Mouse (Mus musculus) lung, embryonic 15.5 days (tissue): Measurements from ENCODE around the gene Uqcr11. TPM values are rescaled to one million over a fixed set of nuclear protein-coding genes. Genes with fewer than 3 reads are reported as not detected.

Source experiments
- ATAC-seq: fragments of 200-750 bp; cut with Nextera tagmentation; 2 replicates; pipeline ENCODE4 v1.8.0; 2017; ENCODE audit warnings: moderate number of reproducible peaks, borderline replicate concordance; ENCODE audit not compliant: low FRiP score, low TSS enrichment; ENCODE audit errors: extremely low read depth
- H3K27ac ChIP-seq: fragments of 300-500 bp; sonication (generic); 2 replicates; pipeline ENCODE4 v1.5.1; 2015; ENCODE audit warnings: moderate library complexity, mild to moderate bottlenecking, inconsistent platforms
- H3K27me3 ChIP-seq: fragments of 300-500 bp; sonication (generic); 2 replicates; pipeline ENCODE4 v1.6.1; 2015; ENCODE audit warnings: inconsistent platforms
- H3K36me3 ChIP-seq: fragments of 300-500 bp; sonication (generic); 2 replicates; pipeline ENCODE4 v1.6.1; 2015; ENCODE audit warnings: inconsistent platforms
- H3K4me1 ChIP-seq: fragments of 300-500 bp; sonication (generic); 2 replicates; pipeline ENCODE4 v1.6.1; 2015; ENCODE audit warnings: inconsistent platforms
- H3K4me2 ChIP-seq: fragments of 300-500 bp; sonication (generic); 2 replicates; pipeline ENCODE4 v1.6.1; 2015; ENCODE audit warnings: inconsistent platforms, mild to moderate bottlenecking, moderate library complexity
- H3K4me3 ChIP-seq: fragments of 300-500 bp; sonication (generic); 2 replicates; pipeline ENCODE4 v1.5.1; 2015; ENCODE audit warnings: mild to moderate bottlenecking, inconsistent platforms
- H3K9ac ChIP-seq: fragments of 300-500 bp; sonication (generic); 2 replicates; pipeline ENCODE4 v1.6.1; 2015; ENCODE audit warnings: inconsistent platforms
- H3K9me3 ChIP-seq: fragments of 300-500 bp; sonication (generic); 2 replicates; pipeline ENCODE4 v1.6.1; 2016; ENCODE audit warnings: inconsistent platforms
- WGBS: fragments of 180-500 bp; shearing (Covaris S2); methylation state at CpG from one replicate; pipeline ENCODE4 v1.1.7; 2015; 5-methylcytosine and 5-hydroxymethylcytosine counted together
- polyA plus RNA-seq: library from polyadenylated mRNA; unstranded; fragments of >200 nt; fragmentation: Nextera tagmentation; extraction: Ambion mirVana; gene quantifications from 2 replicates; pipeline ENCODE4 v1.2.1, GENCODE M21; 2015

The Uqcr11 gene
- polyA plus RNA-seq, 1 experiment from 2014 or later: 628 TPM

- Histone ChIP-seq H3K36me3 (peaks cover 37% of the 10 kb centered on the region), H3K4me1 (peaks cover 32% of the 10 kb centered on the region), H3K4me2 (peak overlapping the region; percentile 98; the same call in 1 of the 2 replicates), H3K27ac (no peak overlapping the region), H3K9me3 (no peaks in the 10 kb centered on the region), H3K27me3 (no peaks in the 10 kb centered on the region), H3K9ac (no peak overlapping the region), H3K4me3 (no peak overlapping the region)
- WGBS: 79% methylated on average over 4 of the region's 4 CpGs
- ATAC-seq: no peak
These were observed 22.5 kb downstream of the Uqcr11 start for GRCm38 (mm10) chr10:80384115-80384639.

GRCm38 (mm10) chr10:80383431-80383830, 23.2 kb downstream of the Uqcr11 start:
- H3K9ac ChIP-seq: no peak overlapping the region
- WGBS: 51% methylated on average over 4 of the region's 4 CpGs
- H3K27ac ChIP-seq: no peak overlapping the region
- no peaks in the 10 kb centered on the region for H3K9me3 ChIP-seq
- H3K4me1 ChIP-seq: peaks cover 30% of the 10 kb centered on the region
- H3K4me2 ChIP-seq: no peak overlapping the region
- no peak for ATAC-seq
- H3K4me3 ChIP-seq: no peak overlapping the region
- no peaks in the 10 kb centered on the region for H3K27me3 ChIP-seq
- H3K36me3 ChIP-seq: peaks cover 37% of the 10 kb centered on the region

GRCm38 (mm10) chr10:80382641-80383365, 23.8 kb downstream of the Uqcr11 start:
- H3K36me3 ChIP-seq: peaks cover 37% of the 10 kb centered on the region

GRCm38 (mm10) chr10:80377716-80378115, 28.9 kb downstream of the Uqcr11 start:
- Histone ChIP-seq H3K4me3 (no peak overlapping the region), H3K4me2 (no peak overlapping the region), H3K4me1 (no peaks in the 10 kb centered on the region), H3K27ac (no peak overlapping the region), H3K27me3 (no peaks in the 10 kb centered on the region), H3K36me3 (peaks cover 28% of the 10 kb centered on the region), H3K9me3 (no peaks in the 10 kb centered on the region), H3K9ac (no peak overlapping the region)
- ATAC-seq: no peak
- WGBS: 43% methylated on average over 10 of the region's 10 CpGs

More at GRCm38 (mm10) chr10:80382641-80383365, 23.8 kb downstream of the Uqcr11 start:
- no peak overlapping the region for H3K27ac ChIP-seq
- no peak overlapping the region for H3K4me3 ChIP-seq
- no peak overlapping the region for H3K9ac ChIP-seq
- H3K9me3 ChIP-seq: no peaks in the 10 kb centered on the region
- H3K27me3 ChIP-seq: no peaks in the 10 kb centered on the region
- H3K4me1 ChIP-seq: peaks cover 24% of the 10 kb centered on the region
- no peak for ATAC-seq
- no peak overlapping the region for H3K4me2 ChIP-seq
- WGBS: 85% methylated on average over 7 of the region's 7 CpGs

- Histone ChIP-seq H3K27ac (no peak overlapping the region), H3K4me1 (peaks cover 9% of the 10 kb centered on the region; the same call in 1 of the 2 replicates), H3K27me3 (no peaks in the 10 kb centered on the region), H3K4me3 (no peak overlapping the region), H3K4me2 (no peak overlapping the region), H3K36me3 (peaks cover 15% of the 10 kb centered on the region), H3K9me3 (no peaks in the 10 kb centered on the region), H3K9ac (no peak overlapping the region)
- ATAC-seq: no peak
- 4% methylated on average over 7 of the region's 7 CpGs for WGBS
These were observed 30.5 kb downstream of the Uqcr11 start for GRCm38 (mm10) chr10:80376160-80376559.

- Histone ChIP-seq H3K4me1 (peaks cover 9% of the 10 kb centered on the region; the same call in 1 of the 2 replicates), H3K4me3 (no peak overlapping the region), H3K27me3 (no peaks in the 10 kb centered on the region), H3K4me2 (no peak overlapping the region), H3K9me3 (no peaks in the 10 kb centered on the region), H3K36me3 (no peaks in the 10 kb centered on the region), H3K9ac (no peak overlapping the region), H3K27ac (no peak overlapping the region)
- ATAC-seq: no peak
- WGBS: 25% methylated on average over 6 of the region's 6 CpGs
These were observed 32.6 kb downstream of the Uqcr11 start for GRCm38 (mm10) chr10:80374063-80374462.

GRCm38 (mm10) chr10:80372706-80373105, 33.9 kb downstream of the Uqcr11 start:
- no peaks in the 10 kb centered on the region for H3K27me3 ChIP-seq
- H3K36me3 ChIP-seq: no peaks in the 10 kb centered on the region
- ATAC-seq: no peak
- no peak overlapping the region for H3K27ac ChIP-seq
- 79% methylated on average over 6 of the region's 6 CpGs for WGBS
- H3K4me2 ChIP-seq: no peak overlapping the region
- peaks cover 9% of the 10 kb centered on the region; the same call in 1 of the 2 replicates for H3K4me1 ChIP-seq
- H3K9ac ChIP-seq: no peak overlapping the region
- H3K9me3 ChIP-seq: no peaks in the 10 kb centered on the region
- H3K4me3 ChIP-seq: no peak overlapping the region

GRCm38 (mm10) chr10:80371983-80372382, 34.6 kb downstream of the Uqcr11 start:
- no peaks in the 10 kb centered on the region for H3K27me3 ChIP-seq
- H3K36me3 ChIP-seq: no peaks in the 10 kb centered on the region
- H3K4me1 ChIP-seq: peaks cover 9% of the 10 kb centered on the region; the same call in 1 of the 2 replicates
- H3K9me3 ChIP-seq: no peaks in the 10 kb centered on the region
- no peak for ATAC-seq
- H3K9ac ChIP-seq: no peak overlapping the region
- H3K4me2 ChIP-seq: no peak overlapping the region
- no peak overlapping the region for H3K4me3 ChIP-seq
- 50% methylated on average over 9 of the region's 9 CpGs for WGBS
- H3K27ac ChIP-seq: no peak overlapping the region; the same call in 1 of the 2 replicates

GRCm38 (mm10) chr10:80371411-80371966, 35.1 kb downstream of the Uqcr11 start:
- Histone ChIP-seq H3K4me3 (peak overlapping the region; percentile 29), H3K27ac (no peak overlapping the region; the same call in 1 of the 2 replicates), H3K36me3 (no peaks in the 10 kb centered on the region), H3K4me2 (peak overlapping the region; percentile 34), H3K9me3 (no peaks in the 10 kb centered on the region), H3K4me1 (peaks cover 9% of the 10 kb centered on the region; the same call in 1 of the 2 replicates), H3K9ac (no peak overlapping the region), H3K27me3 (no peaks in the 10 kb centered on the region)
- under 1% methylated on average over 12 of the region's 12 CpGs for WGBS
- peak; percentile 63 for ATAC-seq

- Histone ChIP-seq H3K4me3 (no peak overlapping the region), H3K9ac (no peak overlapping the region), H3K4me2 (no peak overlapping the region), H3K9me3 (no peaks in the 10 kb centered on the region), H3K36me3 (no peaks in the 10 kb centered on the region), H3K27ac (no peak overlapping the region), H3K27me3 (peaks cover 6% of the 10 kb centered on the region; the same call in 1 of the 2 replicates), H3K4me1 (peaks cover 9% of the 10 kb centered on the region; the same call in 1 of the 2 replicates)
- WGBS: 73% methylated on average over 21 of the region's 21 CpGs
- ATAC-seq: no peak
These were observed 36.5 kb downstream of the Uqcr11 start for GRCm38 (mm10) chr10:80369995-80370747.

GRCm38 (mm10) chr10:80368392-80368791, 38.2 kb downstream of the Uqcr11 start:
- H3K36me3 ChIP-seq: no peaks in the 10 kb centered on the region
- H3K27ac ChIP-seq: no peak overlapping the region
- no peaks in the 10 kb centered on the region for H3K9me3 ChIP-seq
- H3K9ac ChIP-seq: no peak overlapping the region
- no peak overlapping the region for H3K4me3 ChIP-seq
- peaks cover 9% of the 10 kb centered on the region; the same call in 1 of the 2 replicates for H3K4me1 ChIP-seq
- peaks cover 6% of the 10 kb centered on the region; the same call in 1 of the 2 replicates for H3K27me3 ChIP-seq
- no peak for ATAC-seq
- H3K4me2 ChIP-seq: no peak overlapping the region
- WGBS: 86% methylated on average over 6 of the region's 6 CpGs
